Mouse (Mus musculus) mouse trophoblast stem cell (cell line): Measurements from ENCODE around the gene Nol3.
"Not testable (repeated sequence)": the region's sequence is repeated elsewhere in the genome, so short reads cannot be mapped to it uniquely, and the experiment has no call there.

Source experiments
- in situ Hi-C, 2 experiments: fragments of 300-500 bp; cut with MseI, MboI; formaldehyde crosslinking; loops; 2 replicates in 1 of 2; 3 replicates in 1 of 2; pipeline ENCODE4 v1.15.1; 2025

Gene Nol3

DNA sequence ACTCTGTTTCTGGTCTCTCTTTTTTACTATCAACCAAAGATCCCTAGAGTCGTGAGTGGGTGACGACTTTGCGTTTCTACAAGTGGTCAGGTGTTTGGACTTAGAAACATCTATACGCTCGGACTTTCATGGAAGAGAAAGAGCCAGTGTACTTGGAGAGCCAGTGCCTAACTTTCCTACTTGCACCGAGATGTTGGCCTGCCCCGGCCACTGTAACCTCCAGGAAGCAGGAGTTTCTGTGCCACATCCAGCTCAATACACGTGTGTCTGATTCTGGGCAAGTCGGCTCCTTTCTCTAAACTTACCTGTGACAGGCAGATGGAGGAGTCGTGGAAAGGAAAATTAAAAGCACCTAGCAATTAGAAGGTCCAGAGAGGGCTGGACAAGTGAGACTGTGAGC lies at the start of gene Nol3:
Gene Nol3, plus strand, starts transcription at position 301 of the 400 bp plus-strand sequence.
- in situ Hi-C loops: no loop called here

DNA sequence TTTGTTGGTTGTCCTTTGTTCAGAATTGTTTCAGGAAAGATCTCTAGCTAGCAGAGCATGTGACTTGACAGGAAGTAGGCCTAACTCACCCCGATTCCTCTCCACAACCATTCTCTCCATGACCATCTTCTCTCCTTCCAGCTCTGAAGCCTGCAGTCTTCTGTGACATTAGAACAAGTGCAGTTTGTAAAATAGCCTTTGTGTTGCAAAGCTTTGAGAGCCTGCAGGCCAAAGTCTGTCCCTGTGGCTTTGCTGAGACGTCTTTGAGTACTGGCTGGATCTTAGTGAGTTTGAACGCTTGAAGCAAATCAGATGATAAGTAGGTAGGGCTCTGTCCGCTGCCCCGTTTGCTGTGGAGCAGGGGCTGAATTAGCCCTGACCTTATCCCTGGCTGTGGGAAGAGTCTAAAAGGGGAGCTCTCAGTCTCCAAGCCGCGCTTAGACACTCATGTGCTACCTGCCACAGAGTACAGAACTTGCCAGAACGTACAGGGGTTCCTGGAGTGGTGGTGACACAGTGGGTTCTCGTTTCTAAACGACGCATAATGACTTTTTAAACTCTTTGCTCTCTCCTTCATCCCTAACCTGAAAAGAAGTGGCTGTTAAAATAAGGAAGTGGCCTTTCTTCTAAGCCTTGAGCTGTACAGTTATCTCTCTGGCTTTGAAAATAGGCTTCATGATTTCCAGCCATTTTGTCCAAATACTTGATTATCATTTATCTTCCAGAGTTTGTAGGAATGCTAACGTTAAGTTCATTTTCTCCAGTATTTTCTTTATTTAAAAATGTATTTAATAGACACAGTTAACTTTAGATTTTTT lies 44.2 kb upstream of the Nol3 start:
- in situ Hi-C loops: no loop called here

DNA sequence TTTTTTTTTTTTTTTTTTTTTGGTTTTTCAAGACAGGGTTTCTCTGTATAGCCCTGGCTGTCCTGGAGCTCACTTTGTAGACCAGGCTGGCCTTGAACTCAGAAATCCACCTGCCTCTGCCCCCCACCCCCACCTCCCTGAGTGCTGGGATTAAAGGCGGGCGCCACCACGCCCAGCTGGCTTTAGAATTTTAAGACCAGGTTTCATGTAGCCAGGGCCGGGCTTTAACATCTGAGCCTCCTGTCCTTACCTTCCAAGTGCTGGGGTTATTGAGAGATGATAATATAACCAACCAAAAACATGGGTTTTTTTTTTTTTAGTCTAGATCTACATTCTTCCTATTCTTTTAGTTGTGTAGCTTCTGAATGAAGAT lies 43.6 kb upstream of the Nol3 start:
- in situ Hi-C loops: not testable (repeated sequence)

DNA sequence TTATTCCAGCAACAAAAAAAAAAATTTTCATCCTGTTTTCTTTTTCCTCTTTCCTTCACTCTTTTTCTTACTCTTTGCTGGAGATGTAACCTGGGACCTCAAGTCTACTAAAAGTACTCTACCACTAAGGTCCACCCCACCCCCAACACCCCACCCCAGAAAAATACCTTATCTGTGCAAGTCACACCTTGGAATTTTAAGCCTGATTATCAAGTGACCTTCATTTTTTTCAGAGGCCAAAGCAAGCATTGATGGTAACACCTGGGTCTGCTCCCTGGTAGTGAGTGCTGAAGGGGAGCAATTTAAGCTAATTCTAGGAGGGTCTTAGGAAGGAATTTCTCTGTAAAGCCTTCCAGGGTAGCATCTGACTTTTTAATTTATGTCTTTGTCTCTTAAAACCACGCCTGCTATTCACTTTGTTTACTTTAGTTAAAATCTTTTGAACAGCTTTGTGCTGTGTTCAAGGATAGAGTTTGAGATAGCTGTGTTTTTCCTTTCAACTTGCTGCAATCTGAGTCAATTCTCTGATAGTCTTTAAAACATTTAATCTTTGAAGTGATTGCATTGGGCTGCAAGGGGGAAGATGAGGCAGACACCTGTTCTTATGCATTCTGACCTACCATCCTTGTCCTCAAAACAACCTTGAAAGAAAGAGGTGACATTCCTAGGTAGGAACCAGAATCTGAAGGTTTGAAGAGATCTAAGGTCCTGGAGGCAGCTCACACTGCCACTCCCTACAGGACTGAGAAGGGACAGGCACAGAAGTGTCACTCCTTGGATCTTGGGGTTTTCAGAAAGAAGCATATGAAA lies 42.6 kb upstream of the Nol3 start:
- in situ Hi-C loops: no loop called here

DNA sequence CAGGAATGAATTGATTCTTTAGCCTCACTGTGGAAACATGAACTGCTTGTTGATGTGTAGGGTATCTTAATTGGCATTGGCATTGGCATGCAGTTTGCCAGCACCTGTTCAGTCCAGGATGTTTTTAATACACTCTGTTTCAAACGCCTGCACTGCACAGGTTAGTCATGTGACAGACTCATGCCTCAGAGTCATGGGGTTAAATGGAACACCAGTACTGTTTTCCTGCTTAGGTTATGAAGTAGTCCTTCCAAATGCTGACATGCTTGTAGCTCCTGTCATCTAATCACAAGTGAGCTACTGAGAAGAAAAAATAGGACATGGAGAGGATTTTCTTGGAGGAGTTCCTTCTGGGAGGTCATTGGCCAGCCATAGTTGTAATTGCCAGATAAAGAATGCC lies 40.7 kb upstream of the Nol3 start:
- in situ Hi-C loops: no loop called here

DNA sequence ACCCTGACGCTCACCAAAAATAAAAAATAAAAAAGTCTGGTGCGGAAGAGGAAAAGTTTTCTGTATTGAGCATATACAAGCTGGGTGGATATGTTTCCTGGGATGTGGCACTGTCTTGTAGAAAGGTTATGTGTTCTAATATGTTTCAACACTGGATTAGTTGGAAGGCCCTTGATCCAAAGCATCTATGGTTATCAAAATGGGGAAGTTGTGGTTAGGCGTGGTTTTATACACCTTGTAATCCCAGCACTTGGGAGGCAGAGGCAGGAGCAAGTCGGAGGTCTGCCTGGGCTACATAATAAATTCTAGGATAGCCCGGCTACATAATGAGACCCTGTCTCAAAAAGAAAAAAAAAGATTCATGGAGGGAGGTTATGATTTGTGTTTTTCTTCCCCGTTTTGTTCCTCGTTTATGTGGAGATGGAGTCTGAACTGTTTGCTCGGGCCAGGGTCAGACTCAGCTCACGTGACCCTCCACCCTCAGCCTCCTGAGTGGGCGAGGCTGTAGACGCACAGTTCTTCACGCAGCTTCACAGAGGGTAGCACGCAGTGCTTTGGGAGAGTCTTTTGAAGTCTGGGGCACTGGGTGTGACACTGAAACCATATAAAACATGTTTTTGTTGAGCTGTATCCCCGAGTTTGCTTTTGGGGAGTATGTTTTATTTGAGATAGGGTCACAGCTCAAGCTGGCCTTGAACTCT lies 38.3 kb upstream of the Nol3 start:
- in situ Hi-C loops: no loop called here

DNA sequence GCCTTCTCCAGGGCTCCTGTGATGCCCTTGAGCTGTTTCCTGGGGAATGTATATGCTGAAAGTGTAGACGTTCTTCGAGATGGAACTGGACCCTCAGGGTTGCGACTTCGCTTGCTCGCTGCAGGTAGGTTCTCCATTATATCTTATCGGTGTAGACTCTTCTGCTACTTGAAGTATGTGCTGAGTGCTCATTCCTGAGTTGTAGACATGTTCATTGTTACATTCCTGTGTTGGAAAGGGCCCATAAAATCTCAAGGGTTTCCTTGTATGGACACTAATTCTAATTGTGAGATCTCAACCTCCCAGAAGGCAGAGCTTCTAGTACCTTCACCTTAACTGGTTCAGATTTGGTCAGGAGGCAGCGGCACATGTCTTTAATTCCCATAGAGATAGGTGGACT lies 34.9 kb upstream of the Nol3 start:
- in situ Hi-C loops: no loop called here

DNA sequence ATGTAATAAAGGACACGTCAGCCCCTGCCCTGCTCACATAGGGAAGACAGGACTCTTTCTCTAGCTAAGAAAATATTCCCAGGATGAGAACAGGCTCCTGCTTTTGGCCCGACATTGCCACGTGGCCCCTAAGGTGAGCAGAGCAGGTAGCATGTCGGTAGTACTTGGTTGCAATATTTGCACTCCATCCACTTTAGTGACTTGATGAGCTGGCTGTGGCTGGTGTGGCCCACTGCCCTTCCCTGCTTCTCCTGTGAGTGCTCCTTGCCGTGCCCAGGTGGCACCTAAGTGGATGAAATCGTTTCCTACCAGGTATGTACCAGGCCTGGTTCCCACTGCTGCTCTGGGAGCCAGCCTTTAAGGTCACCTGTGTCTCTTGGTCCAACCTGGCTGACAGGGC lies 24.0 kb upstream of the Nol3 start:
- in situ Hi-C loops: no loop called here

DNA sequence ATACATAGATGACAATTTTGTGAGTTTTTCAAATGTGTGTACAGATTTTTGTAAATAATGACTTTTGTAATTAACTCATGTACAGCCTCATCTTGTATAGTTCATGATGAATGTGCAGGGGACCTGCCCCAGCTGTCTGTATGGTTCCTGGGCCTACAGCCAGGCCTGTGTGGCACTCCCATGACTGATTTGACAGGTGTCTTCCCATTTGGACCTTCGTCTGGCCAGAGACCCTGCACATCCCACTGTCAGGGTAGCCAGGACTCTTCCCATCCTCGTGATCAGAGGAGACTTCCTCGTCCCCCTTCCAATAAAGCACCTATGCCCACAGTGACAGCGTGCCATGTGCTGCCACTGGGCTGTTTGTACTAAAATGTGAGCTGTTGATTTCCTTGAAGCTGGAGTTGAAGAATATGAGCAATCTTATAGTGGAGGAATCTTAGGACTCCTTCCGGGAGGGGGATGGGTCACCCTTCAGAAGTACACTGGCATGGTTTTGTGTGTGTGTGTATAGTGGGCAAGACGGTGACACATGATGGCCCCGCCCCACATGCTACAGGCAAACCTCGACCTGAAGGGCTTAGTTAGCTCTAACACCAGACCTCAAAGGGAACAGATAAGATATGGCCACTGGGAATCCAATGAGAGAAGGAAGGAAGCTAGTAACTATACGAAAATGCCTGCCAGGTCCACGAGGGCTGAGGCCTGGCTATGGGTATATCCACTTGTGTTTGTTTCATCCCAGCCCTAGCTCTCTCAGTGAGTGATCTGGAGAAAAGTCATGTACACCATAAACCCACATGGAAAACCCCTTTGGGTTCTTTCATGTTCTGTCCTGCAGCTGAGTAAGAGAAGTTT lies 23.0 kb upstream of the Nol3 start:
- in situ Hi-C loops: no loop called here

DNA sequence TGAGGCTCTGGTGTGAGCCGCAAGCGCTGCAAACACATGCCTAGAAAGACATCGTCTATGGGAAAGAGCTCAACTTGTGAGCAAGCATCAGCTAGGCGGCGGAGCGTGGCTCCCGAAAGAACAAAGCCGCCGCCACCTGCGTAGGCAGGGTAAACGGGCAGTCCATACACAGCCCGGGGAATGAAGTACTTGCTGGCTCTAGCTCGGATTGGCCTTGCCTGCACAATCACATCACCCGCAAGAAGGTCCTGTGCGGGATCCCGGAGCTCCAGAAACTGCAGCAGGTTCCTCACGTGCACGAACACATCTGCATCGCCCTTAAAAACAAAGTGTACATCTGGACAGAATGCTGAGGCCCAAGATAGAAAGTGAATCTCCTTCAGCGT lies 22.2 kb upstream of the Nol3 start:
- in situ Hi-C loops: no loop called here

DNA sequence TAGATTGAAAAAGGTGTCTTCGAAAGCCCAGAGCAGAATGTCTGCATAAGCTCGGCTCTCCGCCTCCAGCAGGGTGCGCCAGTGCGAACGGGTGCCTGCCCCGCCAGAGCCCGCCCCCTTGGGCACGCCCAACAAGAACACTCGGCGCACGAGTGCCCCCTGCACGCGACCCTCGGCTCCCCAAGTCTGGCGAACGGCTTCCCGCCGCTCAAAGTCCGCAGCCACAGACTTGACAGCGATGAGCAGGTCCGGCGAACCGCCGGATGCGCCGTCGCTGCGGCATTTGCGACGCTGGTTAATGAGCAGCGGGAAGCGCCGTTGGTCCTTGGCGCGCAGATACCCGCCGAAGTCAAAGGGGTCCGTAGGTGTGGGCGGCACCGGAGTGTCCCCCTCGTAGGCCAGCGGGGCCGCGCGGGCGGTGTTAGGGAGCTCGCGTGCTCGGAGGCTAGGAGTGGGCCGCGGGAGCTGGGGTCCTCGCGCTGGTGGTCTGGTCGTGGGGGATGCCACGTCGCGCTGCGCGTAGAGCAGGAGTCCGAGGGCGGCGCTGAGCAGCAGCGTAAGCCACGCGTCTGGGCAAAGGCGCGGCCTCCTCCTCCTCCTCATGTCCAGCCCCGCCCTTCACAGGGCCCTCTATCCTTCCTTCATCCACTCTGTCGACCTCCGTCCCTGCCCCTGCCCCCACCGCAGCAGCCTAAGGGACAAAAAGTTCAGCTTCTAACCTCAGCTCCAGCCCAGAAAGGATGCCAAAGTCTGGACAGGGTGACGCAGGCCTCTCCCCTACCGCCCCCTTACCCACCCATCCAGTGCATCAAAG lies 21.6 kb upstream of the Nol3 start:
- in situ Hi-C loops: no loop called here

DNA sequence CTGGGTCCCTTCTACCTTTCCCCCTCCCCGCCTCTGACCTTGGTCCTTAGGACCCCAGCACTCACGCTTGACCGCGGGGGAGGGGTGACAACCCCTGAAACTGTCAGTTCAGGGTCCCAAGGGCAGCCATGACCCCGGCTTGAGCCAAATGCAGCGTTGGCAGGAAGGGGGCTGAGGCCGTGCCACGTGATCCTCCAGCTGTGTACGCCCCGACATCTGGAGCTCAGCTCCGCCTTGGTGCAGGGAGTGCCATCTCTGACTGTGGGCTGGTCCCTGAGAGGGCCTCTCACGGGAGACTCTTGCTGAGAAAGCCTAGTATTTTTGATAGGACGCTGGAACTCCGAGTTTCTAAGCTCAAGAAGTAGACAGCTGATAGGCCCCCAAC lies 21.0 kb upstream of the Nol3 start, which contains the start of gene B3gnt9:
Gene B3gnt9, minus strand, starts transcription at position 188 of the 385 bp plus-strand sequence.
- in situ Hi-C loops: no loop called here

DNA sequence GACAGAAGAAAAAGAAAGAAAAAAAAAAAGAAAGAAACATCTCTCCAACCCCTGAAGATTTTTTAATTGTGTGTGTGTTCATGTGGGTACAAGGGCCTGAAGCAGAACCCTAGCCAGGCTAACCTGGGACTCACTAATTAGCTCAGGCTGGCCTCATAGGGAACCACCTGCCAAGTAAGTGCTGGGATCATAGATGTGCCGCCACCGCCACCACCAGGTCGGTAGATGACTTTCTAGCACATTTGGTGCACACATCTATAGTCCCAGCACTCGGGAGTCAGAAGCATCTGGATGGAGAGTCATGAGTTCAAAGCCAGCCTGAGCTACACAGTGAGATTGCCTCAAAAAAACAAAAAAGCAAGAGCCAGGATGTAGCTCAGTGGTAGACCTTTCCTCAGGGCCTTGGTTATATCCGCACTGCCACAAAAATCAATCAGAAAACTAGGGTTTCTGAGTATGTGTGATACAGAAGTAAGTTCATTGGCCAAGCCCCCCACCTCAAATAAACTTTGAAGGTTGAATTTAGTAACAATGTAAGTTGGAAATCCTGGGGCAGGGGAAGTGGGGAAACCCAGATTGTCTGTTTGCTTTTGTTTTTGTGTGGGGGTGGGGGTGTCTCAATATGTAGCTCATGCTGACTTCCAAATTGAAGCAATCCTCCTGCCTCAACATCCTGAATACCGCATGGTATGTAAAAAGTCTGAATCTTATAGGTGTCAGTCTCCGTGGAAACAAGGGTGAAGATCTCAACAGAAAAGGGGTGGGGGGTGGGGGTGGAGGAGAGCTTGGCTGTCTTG lies 18.4 kb upstream of the Nol3 start:
- in situ Hi-C loops: no loop called here

DNA sequence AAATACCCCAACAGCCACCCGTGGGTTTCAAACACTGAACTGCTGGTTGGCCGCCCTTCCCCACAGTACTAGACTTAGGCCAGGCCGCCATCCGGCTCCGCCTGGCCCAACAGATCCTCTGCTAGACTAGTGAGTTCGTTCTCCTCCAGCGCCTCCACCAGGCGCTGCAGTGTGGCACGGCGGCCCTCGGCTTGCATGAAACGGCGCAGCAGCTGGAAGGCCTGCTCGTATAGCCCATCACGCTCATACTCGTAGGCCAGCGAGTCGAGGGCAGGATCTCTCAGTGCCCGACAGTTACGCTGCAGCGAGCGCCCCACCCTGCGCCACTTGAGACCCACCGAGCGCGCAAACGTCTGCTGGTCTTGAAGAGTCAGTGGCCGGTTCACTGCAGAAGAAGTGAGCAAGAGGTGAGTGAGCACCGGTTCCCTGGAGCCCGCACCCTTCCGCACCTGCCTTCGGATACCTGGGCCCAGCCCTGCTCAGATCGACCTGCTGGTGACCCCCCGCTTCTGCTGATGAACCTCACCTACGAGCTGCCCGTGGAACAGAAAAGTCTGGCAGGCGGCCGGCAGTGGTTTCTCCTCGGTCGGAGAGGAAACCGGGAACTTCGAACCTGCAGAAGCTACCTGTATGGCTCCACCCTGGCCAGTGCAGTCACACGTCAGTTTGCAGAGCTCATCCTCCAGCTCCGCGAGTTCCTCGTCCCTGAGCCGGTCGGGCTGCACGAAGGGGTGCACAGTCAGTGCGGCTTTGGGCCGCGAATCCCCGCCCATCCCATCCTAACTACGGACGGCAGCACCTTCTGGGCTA lies 16.8 kb upstream of the Nol3 start:
- in situ Hi-C loops: no loop called here

DNA sequence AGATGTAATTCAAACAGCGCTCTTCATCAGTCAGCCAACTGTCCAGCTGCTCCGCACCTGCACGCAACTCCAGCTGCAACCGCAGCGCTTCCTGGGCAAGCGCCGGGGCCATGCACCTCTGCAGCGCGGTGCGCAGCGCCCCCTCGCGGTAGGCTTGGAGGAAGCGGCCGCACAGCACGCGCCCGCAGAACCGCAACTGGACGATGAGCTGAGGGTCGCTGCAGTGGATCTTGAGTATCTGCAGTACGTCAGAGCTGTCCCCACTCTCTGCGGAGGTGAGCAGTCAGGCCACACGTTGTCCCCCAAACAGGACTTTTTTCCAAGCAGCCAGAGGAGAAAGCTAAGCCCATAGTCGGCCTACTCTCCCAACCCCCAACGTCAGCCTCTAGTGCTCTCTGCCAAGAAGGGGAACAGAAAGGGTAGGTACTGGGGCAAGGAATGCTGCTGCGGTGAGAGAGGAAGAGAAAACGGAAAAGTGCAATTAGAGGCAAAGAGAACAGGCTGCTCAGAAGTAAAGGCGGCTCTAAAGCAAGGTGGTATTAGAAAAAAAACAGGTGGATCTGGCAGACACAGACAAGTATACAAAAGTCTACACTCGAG lies 16.1 kb upstream of the Nol3 start:
- in situ Hi-C loops: no loop called here

DNA sequence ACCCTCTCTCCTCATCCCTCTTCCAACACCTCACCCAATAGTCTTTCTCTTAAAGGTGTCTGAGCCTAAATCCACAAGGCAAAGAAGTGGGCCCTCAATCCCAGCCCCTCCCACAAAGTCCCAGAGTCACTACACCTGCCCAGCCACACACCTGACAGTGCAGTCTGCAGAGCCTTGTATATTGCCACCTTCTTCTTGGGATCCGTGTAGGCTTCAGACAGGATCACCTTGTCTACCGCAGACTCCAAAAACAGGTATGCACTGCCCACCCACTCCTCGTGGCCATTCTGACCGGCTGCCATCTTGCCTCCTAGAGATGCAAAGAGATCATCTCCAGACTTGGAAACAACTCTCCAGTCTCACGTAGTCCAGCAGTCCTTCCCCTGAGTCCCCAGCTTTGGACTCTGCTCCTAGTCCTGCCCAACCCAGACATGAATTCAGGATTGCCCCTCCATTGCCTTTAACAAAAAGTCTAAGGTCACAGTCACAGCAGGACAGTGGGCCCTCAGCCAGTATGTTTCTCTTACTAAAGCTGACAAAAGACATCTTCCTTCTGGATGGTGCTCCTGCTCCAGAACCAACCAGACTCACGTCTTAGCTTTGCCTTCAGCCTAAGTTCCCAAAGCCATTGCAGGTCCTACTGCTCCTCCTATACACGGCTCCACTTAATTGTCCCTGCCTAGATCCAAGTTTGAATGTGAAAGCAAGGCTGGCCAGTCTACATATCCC lies 15.4 kb upstream of the Nol3 start:
- in situ Hi-C loops: no loop called here

DNA sequence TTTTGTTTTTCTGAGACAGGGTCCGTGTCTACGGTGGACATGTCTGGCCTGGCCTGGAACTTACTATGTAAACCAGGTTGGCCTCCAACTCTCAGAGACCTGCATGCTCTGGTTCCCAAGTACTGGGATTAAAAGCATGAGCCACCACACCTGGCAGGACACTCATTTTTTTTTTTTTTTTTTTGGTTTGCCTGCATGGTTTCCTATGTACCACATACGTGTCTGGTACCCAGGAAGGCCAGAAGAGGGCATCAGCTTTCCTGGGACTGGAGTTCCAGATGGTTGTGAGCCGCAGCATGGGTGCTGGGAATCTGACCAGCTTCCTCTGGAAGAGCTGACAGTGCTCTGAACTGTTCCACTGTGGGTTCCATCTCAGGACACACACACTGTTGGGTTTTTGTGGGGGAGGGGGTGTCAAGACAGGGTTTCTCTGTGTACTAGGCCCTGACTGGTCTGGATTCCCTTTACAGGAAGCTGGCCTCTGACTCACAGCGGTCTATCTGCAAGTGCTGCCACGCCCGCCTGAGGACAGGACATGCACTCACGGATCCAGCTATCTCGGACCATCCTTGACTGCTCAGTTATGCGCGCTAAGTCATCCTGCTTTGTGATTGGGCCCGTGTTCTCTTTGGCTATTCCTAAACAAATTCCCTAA lies 14.5 kb upstream of the Nol3 start:
- in situ Hi-C loops: no loop called here
